Mouse (Mus musculus) heart, adult 11 months (tissue): ENCODE data around the gene Rgs8.
A peak's percentile ranks its signal among the peaks of the same experiment; 100 is the strongest.

ENCODE experiments used
- DNase-seq: peaks from one replicate; pipeline ENCODE4 v3.0.0; 2022

Gene Rgs8

DNA sequence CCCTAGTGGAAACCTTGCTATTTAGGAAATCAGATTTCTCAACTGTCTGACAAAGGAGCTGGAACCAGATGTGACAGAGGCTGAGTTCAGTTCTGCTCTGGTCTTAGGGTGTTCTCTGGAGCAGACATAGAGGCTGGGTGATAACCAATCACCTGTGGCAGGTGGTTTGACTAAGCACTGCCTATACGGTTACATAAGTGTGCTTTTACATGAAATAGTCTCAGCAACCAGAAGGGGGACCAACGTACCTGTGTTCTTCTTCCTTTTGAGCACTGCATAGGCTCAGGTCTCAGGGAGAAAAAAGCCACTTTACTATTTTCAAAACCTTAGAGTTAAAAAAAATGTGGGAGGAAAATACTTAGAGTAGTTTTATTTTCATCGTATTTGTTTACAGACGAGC lies 22.8 kb downstream of the Rgs8 start:
- no peak for DNase-seq

DNA sequence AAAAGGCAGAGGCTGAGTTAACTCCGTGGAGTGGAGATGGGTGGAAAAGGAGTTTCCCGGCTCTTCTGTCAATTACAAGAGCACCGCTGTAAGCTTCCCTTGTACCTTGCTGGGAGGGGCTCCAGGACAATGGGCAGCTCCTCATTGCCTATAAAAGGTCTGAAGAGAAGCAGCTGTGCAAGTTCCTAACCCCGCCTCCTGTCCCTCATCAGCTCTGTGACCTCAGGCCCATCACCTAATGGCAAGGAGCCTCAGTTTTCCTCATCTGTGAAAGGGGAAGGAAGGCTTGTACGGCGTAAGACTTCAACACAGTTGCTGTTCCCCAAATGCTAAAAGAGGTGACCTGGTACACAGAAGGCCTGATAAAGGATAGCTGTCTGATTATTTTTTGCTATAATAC lies 24.8 kb downstream of the Rgs8 start:
- no peak for DNase-seq

DNA sequence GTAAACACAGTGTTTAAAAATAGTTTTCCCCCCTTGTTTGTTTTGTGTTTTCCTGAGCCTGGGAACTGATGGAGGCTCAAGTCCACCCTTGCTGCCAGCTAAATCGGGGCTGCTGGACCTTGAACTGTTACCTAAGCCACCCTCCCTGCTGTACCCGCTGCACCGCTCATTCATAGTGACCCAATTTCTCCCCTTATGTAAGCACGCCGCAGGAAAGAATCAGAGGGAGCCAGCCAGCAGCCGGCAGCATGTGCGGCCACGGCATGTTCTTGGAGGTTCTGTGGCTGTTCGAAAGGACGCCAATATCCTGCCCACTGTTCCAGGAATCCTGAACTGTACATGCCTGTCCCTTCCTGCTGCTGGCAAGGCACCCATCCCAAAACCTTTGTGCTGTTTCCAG lies 26.3 kb downstream of the Rgs8 start:
- DNase-seq = peak; percentile 97

DNA sequence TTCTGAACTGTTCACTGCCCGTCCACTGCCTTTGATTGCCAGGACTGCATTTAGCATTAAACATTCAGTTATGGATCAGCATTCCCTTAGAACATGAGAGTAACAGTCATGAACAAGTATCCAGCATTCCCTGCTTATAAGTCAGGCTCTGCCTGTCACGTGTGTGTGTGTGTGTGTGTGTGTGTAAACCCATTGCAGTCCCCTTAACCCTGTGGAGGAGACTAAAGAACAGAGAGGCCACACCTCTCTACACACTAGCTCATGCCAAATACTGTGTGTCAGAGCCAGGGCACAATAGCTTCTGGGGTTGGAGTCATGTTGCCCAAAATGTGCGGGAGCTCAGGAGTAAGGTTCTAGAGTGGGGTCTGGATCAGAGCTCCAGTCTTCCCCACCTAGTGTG lies 26.8 kb downstream of the Rgs8 start:
- no peak for DNase-seq

DNA sequence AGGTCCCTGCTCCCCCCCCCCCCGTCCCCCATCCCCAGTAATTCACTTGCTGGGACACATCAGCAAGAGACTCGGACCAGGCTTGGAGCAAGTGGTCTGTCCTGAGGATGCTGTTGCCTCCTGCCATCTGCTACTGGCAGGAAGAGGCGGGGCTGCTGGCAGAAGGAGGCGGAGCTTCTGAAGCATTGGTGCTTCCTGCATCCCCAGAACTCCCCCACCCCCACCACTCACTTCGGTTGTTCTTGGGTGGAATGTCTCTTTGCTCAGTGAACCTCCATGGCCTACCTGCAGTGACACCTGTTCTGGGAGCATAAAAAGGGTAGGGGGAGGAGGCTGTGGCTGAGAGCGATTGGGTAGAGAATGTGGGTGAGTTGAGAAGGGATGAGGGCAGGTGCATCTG lies 27.5 kb downstream of the Rgs8 start:
- DNase-seq = no peak

DNA sequence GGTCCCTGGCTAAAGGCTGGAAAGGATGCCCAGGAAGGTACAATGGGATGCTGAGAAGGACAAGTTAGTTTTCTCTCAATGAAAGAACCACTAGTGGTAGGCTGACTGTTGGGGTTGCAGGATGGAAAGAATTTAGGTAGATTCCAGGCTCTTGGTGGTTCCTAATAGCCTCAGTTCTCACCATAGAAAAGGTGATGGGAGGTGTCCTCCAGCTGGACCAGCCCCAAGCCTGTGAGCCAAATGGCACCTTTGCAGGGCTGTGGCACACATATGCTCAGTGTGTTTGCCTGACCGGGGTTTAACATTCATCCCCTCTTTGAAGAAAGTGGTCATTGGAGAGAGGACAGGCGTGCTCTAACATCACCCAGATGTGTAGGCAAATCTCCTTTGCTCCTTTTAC lies 28.2 kb downstream of the Rgs8 start:
- no peak for DNase-seq

DNA sequence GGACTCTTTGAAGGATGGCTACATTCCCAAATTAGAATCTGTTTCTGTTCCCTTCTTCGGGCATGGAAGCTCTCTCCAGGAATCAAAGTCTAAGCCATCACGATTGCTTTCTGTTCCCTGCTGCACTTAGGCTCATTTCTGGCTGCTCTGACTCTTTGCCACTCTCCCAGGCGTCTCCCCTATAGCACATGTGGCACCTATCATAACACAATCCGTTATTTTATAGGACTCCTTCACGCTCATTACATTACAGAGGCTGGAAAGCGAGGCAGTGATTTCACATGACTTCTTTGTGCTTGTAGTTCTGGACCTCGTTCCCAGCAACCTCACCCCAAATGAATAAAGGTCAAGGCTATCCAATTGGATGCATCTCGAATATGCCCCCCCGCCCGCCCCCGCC lies 30.4 kb downstream of the Rgs8 start:
- DNase-seq = no peak

DNA sequence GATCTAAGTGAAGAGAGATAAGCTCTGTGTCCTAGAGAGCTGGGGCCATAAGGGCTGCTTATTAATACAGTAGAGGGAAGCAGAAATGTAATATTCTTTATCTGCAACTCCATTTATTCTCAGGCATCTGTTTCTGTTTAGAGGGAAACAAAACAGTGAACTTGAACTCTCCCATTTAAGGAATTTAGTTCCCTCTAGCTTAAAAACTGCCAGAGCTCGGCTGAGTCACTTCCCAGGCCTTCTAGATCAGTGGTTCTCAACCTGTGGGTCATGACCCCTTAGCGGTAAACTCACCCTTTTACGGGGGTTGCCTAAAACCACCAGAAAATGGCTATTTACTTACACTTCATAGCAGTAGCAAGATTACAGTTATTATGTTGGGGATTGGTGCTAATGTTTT lies 32.8 kb downstream of the Rgs8 start:
- no peak for DNase-seq

DNA sequence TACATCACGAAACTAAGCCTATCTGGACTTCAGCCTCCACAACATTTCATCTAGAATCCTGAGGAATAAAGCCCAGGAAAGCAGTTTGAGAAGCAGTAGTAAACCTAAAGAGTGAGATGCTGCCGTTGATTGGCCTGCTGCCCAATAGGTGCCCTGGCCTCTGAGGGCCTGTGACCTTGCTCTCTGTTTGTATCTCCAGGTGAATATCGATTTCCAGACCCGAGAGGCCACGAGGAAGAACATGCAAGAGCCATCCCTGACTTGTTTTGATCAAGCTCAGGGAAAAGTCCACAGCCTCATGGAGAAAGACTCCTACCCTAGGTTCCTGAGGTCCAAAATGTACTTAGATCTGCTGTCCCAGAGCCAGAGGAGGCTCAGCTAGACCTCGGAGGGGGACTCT lies 39.7 kb downstream of the Rgs8 start:
- no peak for DNase-seq

DNA sequence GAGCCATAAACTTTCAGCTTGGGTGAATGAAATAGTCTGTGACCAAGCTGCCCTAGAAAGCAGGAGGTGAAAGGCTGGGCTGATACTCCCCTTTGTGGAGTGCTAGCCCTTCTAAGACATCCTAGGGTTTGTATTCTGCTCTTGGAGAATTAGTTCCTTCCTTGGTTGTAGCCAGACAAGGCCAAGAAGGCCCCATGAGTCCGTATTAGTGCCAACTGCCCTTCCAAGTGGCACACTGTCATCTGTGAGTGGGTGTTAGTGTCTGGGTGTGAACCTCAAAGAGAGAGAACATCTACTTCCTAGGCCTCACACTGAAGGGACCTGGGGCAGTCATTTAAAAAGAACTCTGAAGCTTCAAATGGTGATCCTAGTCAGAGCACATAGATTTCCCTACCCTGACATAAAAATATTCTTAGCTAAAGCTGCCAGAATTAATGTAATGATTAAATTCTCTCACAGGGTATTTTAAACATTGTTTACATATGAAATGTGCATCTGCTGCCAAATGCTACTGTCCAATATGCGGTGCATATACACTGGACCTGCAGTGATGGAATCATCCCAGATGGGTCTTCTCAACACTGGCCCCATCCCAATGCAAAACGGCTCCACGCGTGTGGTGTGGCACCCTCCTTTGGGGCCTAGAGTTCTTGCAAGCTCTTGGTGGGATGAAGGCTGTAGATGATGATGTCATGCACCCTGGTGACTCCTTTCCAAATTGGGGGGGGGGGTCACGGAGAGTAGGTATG lies 41.7 kb downstream of the Rgs8 start:
- no peak for DNase-seq

DNA sequence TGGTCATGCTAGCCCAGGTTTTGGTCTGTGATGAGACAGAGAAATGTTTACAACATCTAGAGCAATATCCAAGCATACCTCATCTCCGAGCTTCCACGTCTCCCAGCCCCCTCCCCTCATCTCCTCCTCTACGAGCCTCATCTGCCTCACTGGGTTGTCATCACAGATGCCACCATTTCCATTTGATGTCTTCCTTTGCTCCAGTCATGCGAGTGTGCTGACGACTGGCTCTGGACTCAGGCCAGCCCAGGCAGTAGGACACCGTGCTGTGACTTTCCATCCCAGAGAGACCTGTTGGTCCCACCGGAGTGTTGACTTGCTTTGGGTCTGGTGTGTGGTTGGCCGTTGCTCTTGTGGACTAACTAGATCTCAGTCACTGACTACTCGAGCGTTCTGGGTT lies 42.6 kb downstream of the Rgs8 start:
- DNase-seq = no peak

DNA sequence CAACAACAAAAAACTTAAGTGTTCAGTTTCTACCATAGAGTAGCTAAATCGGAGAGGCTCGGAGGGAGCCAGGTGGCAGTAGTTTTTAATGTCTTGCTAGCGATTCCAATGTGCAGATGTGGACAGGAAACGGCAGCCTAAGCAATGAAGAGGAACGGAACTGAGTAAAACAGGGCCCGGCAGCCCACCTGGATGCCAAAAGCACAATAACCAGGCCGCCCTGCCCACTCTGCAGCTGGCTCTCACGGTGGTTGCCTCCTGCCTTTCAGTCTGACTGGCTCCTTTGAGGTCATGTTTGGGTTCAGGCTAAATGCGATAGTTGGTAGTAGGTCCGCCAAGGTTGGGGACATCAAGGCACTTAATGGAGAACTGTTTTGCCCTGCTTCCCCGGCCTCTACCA lies 43.3 kb downstream of the Rgs8 start:
- no peak for DNase-seq

DNA sequence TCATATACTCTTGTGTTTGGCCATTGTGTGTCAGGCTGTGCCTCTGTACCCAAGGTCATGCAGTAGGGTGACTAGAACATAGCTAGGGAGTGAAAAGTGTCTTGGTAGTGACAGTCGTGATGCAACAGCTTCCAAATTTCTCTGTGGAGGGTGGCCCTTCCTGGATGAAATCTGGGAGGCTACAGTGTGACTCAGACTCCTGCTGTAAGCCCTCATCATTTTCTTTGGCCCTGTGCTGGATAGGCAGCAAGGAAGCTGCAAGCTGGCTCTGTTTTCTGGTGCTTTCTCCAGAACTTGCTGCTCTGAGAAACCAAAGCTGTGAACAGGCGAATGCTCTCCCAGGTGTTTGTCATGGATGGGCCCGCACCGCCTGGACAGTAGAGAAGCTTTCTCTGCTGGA lies 43.7 kb downstream of the Rgs8 start:
- no peak for DNase-seq

DNA sequence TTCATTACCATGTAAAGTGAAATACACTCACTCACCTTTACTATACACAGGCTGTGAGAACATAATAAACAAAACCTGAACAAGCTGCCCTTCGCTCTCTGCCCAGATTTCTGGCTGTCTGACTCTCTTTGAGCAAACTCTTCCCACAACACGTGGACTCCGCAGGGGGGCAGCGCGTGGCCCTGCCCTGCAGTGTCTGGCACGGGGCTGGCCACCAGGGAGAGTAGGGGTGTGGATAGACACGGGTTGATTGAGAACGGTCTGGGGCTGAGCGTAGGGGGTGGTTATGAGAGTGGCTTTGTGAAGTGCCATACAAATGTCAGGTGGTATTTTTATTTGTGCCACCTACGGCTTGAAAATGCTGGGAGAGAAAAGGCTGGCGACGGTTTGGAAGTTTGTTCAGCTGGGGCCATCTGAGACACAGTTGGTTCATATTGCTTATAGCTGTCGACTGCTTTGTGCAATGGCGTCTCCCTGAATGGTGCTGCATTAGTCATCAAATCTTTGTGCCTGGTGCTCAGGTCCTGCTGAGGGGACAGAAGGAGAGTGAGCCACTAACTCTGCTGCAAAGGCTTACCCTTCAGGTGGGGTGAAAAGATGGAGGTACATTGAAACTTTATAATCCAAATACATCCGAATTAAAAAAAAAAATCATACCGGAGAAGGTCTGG lies 44.9 kb downstream of the Rgs8 start:
- DNase-seq = no peak

DNA sequence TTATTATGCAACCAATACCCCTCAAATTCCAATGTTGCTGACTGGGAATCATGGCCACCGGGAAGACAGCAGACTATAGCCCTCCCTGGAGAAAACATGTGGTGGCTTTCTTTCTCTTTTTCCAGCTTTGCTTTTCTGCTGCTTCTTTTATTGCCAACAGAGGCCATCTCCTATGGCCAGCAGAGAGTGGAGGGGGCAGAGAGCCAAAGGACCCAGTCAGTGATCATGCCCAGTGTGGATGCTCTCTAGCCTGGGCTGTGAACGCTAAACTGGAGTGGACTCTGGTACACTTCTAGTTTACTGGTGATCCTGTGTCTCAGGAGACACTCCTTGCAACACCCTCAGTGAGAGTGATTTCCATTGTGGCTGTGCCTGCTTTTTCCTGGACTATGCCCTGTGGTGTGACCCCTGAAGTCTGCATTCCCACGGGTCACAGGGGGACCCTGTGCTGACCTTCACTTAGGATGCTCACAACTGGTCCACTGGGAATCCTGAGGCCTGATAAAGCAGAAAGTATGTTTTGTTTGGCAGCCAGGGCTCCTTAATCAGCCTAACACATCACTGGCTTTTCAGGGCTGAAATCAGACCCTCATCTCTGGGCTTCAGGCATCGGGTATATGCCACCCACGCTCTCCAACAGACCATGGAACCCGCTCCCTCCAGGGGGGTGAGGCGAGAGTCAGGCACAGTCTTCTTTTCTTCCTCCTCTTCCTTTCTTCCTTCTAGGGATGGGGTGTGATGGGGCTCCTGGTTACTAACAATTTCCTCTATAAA lies 45.7 kb downstream of the Rgs8 start:
- DNase-seq = no peak

DNA sequence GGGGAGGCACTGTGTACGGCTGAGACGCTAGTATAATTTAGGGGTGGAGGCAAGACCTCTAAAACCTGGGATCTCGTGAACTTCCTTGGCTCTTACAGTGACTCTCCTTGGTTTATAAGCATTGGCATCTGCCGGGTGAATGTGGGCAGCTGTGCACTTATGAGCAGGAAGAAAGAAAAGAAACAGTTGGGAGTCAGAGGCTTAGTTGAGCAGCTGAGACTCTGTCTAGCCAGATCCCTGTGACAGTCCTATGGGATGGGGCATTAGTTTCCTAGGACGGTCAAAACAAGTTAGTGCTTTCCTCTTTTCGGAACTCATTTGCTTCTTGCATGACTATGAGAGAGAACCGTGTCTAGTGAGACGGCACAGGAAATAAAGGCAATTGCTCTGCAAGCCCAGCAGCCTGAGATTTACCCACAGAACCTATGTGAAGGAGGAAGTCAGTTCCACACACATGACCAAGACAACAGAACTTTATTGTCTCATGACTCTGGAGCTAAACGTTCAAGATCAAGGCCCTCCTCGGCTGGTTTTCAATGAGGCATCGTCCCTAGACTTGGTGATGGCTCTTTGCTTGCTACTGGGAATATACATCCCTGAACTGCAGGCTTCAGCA lies 47.7 kb downstream of the Rgs8 start:
- DNase-seq = no peak

DNA sequence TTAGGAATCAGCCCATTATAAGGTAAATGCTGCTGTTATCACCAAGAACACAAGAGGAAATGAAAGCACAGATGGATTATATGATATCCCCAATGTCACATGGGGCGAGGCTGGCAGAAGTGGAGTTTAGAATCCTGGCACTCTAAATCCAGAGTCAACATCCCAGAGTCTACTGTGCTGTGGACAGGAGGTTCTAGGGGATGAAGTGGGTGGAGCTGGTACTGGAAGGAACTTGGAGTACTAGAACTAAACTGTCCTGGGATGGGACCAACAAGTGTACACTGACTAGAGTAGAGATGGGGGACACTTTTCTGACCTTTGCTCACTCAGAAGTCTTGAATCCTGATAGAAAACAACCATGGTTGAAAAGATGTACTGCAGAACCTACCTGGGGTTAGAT lies 48.6 kb downstream of the Rgs8 start:
- DNase-seq = no peak

DNA sequence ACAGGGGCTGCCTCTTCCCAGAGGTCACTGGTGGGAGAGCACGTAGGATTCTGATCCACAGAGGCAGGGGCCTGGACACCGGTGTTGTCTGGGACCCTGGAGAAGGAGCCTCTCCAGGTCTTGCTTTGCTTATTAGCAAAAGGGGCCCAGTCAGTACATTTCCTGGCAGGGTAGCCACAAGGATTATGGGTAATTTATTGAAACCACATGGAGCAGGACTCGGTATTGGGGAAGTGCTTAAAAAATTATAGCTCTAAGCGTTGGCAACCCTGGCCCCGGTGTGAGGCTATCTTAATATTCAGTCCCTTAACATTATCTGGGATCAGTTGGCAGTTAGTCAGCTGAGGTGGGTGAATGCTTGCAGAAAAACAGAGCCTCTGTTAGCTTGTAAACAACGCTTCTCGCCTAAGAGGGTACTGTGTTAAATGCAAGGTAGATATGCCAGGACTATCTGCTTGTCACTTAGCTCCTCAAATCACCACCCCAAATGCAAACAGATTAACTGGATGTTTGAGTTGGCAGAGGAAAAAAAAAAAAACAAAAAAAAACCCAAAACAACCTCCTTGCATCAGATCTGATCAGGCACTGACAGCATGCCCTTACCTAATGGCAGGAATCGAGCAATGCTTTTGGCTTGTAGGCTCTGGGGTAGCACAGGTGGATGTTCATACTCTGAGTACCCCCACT lies 49.5 kb downstream of the Rgs8 start:
- DNase-seq = no peak

DNA sequence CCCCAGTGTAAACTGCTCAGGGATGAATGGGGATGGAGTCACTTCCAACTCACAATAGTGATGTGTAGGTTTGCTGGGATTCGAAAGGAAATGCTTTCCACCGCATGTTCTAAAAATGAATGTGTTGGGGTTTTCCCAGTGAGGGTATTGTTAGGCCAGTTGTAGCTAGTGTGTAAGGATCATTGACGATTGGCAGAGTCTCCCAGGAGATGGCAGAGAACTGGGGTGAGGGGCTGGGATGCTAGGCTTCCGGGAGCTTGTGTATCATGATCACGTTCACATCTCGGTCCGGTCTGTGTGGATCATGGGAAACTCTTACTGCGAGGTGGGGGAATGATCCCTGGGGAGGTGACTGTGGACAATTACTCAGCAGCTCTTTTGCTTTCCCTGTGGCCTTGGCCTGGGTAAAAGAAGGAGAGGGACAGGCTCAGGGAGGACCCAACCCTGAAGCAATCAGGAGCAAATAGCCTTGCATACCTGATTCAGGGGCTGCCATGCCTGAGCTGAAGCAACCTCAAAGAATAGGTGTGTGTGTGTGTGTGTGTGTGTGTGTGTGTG lies 50.1 kb downstream of the Rgs8 start:
- peak; percentile 91 for DNase-seq

DNA sequence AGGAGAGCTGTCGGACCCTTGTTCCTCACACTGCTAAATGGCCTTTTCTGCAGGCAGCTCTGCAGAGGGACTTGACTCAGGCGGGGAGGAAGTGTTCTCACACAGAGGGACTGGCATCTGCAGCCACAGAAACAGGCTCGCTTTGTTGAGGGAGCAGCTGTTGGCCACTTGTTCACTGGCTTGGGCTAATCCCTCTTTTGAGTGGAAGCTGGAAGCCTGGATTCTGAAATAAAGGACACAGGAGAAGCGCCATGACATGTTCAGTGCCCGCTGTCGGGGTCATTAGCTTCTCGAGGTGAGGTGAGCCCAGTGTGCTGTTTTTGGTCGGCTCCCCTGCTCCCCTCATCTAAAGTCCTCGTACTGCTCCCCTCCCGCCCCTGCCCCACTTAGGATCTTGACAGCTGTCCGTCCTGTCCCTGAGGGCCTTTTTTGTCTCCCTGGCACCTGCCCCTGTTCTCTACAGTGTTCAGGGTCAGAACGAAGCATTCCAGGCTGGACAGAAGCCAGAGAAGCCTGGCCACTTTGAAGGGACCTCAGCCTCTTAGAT lies 50.7 kb downstream of the Rgs8 start:
- peak; percentile 89 for DNase-seq

DNA sequence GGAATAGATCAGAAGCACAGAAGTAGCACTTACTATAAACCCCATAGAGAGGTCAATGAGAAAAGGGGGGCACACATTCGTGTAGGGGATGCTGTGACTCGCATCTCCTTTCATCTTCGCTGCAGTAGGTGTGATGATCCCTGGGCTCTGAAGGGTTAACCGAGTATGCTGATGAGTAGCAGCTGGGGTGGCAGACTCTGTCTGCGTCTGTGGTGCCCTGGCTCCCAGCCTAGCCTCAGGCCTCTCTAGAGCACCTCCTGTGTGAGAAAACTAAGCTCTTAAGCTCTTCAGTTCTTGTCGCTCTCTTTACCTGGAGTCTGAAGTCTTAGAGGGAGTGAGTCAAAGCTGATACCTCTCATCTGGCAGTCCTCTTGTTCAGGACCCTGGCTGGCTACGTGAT lies 51.3 kb downstream of the Rgs8 start:
- DNase-seq = no peak

DNA sequence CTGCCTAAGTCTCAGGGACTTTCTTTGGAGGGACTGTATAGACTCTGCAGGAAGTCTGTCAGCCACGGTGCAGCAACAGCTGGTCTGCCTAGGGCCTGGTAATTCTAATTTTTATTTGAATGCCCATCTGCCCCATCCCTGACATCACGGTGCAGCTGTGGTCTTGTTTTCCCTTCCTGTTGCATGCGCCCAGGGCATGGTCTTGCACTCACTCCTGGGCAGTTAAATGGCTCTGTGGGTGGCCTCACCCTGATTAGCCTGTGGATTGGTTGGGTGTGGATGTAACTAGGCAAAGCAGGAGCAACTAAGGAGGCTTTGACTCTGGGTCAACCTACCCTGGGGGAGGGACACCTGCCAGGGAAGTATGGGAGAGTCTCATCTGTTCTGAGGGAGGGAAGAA lies 52.2 kb downstream of the Rgs8 start:
- DNase-seq = peak; percentile 73
